Comparison of ENCODE assay signal across 9 mouse cellular contexts in genomic region chr13:20471732-20472131, GRCm38 (mm10).
DNase-seq lines count a peak whose midpoint lies in the region; ATAC-seq lines count a peak whose summit lies in the region.
"Had no signal": no experiment of that assay in that cellular context is flagged by ENCODE, and none has a peak within 500 bp of the region (broad histone marks: within the 10 kb centered on the region; RNA-seq: fewer than 3 reads in every experiment).

No protein-coding gene starts in this region.

- no peaks in the 10 kb centered on the region for H3K4me1 ChIP-seq in kidney, embryonic 16.5 days (ENCODE audit: insufficient read depth, low read length)
- H3K4me1 ChIP-seq in forebrain, embryonic 14.5 days (ENCODE audit: control insufficient read depth, insufficient read depth, low read length), result peaks cover 18% of the 10 kb centered on the region; the same call in 1 of the 2 replicates
- H3K4me1 ChIP-seq in hindbrain, embryonic 15.5 days (replicated peaks), result peaks cover 22% of the 10 kb centered on the region

- no peaks in the 10 kb centered on the region for H3K36me3 ChIP-seq in kidney, embryonic 16.5 days (ENCODE audit: insufficient read depth, low read length)
- H3K36me3 ChIP-seq in forebrain, embryonic 14.5 days (ENCODE audit: control insufficient read depth, insufficient read depth, low read length), result no peaks in the 10 kb centered on the region
- H3K36me3 ChIP-seq in hindbrain, embryonic 15.5 days, result no peaks in the 10 kb centered on the region

- peak; percentile 65 for DNase-seq in kidney, adult 18-20 months
- DNase-seq in cerebellum, adult 11 months, result peak; percentile 76
- peak; percentile 90 for DNase-seq in forebrain, embryonic 14.5 days (ENCODE audit: low spot score)
- DNase-seq in left cerebral cortex, adult 18-20 months (ENCODE audit: low spot score in 2 of 2), result peak; percentile 88 to 90
- DNase-seq in mesoderm, embryonic 11.5 days (ENCODE audit: low read depth, low spot score), result peak; percentile 74
- DNase-seq in spleen, postnatal 10 days (ENCODE audit: low spot score in 2 of 2), result peak; percentile 14 to 68

- H3K4me2 ChIP-seq in kidney, embryonic 16.5 days (replicated peaks; ENCODE audit: low read depth, low read length), result no peak overlapping the region
- peak overlapping the region; percentile 60 for H3K4me2 ChIP-seq in forebrain, embryonic 14.5 days (ENCODE audit: low read length)
- peak overlapping the region; percentile 60 for H3K4me2 ChIP-seq in hindbrain, embryonic 15.5 days

- H3K27me3 ChIP-seq in kidney, embryonic 16.5 days (ENCODE audit: insufficient read depth, low read length), result no peaks in the 10 kb centered on the region
- no peaks in the 10 kb centered on the region for H3K27me3 ChIP-seq in forebrain, embryonic 14.5 days (replicated peaks; ENCODE audit: control insufficient read depth, insufficient read depth, low read length)
- H3K27me3 ChIP-seq in hindbrain, embryonic 15.5 days, result no peaks in the 10 kb centered on the region

- H3K27ac ChIP-seq in kidney, embryonic 16.5 days (ENCODE audit: low read length), result no peak overlapping the region
- H3K27ac ChIP-seq in forebrain, embryonic 14.5 days (ENCODE audit: low read depth, low read length), result peak overlapping the region; percentile 80
- H3K27ac ChIP-seq in hindbrain, embryonic 15.5 days (replicated peaks), result peak overlapping the region; percentile 85

- ATAC-seq in kidney, embryonic 16.5 days (ENCODE audit: low FRiP score, low TSS enrichment), result no peak
- peak; percentile 63 for ATAC-seq in forebrain, embryonic 14.5 days
- ATAC-seq in hindbrain, embryonic 15.5 days (ENCODE audit: low FRiP score, low read depth), result peak; percentile 55; the same call in 1 of the 2 replicates

- H3K9me3 ChIP-seq in kidney, embryonic 16.5 days (ENCODE audit: low read length), result no peaks in the 10 kb centered on the region
- no peaks in the 10 kb centered on the region for H3K9me3 ChIP-seq in forebrain, embryonic 14.5 days (replicated peaks; ENCODE audit: control insufficient read depth, low read length)
- no peaks in the 10 kb centered on the region for H3K9me3 ChIP-seq in hindbrain, embryonic 15.5 days

- no peak overlapping the region for H3K4me3 ChIP-seq in kidney, embryonic 16.5 days (ENCODE audit: low read length)
- peak overlapping the region; percentile 39 for H3K4me3 ChIP-seq in forebrain, embryonic 14.5 days (ENCODE audit: low read depth, low read length)
- peak overlapping the region; percentile 56 for H3K4me3 ChIP-seq in hindbrain, embryonic 15.5 days
- H3K4me3 ChIP-seq: myocyte had no signal

- no peak overlapping the region for H3K9ac ChIP-seq in kidney, embryonic 16.5 days (replicated peaks; ENCODE audit: low read length)
- H3K9ac ChIP-seq in forebrain, embryonic 14.5 days (ENCODE audit: low read length), result peak overlapping the region; percentile 64
- 0 out of 2 replicates have a peak overlapping the region, but pooled peaks have one; percentile 55 for H3K9ac ChIP-seq in hindbrain, embryonic 15.5 days

- 5% methylated on average over 6 of the region's 6 CpGs for WGBS in kidney, embryonic 16.5 days
- 5% methylated on average over 6 of the region's 6 CpGs for WGBS in forebrain, embryonic 14.5 days
- 2% methylated on average over 6 of the region's 6 CpGs for WGBS in hindbrain, embryonic 15.5 days
